Mouse (Mus musculus): Measurements from ENCODE around the gene Them5. TPM values are rescaled to one million over a fixed set of nuclear protein-coding genes. Genes with fewer than 3 reads are reported as not detected.

Them5 gene
- polyA plus RNA-seq (2016; fragmentation: Nextera tagmentation; extraction: Ambion mirVana), result not detected in 2 replicates

- ATAC-seq (ENCODE audit: low FRiP score, low read depth), result no peak
- Histone ChIP-seq H3K4me2 (replicated peaks) (no peak within 1 kb of the TSS), H3K27ac (no peak within 1 kb of the TSS), H3K4me3 (no peak within 1 kb of the TSS), H3K27me3 (replicated peaks) (no peaks in the 10 kb centered on the region), H3K9me3 (no peaks in the 10 kb centered on the region), H3K4me1 (no peaks in the 10 kb centered on the region), H3K9ac (no peak within 1 kb of the TSS), H3K36me3 (no peaks in the 10 kb centered on the region)
- WGBS, result 76% methylated on average over 3 of the region's 3 CpGs
These were observed at the start of gene Them5 for GRCm38 (mm10) chr3:94341959-94342422. Gene Them5, plus strand, starts transcription at chr3:94342099.

DNA sequence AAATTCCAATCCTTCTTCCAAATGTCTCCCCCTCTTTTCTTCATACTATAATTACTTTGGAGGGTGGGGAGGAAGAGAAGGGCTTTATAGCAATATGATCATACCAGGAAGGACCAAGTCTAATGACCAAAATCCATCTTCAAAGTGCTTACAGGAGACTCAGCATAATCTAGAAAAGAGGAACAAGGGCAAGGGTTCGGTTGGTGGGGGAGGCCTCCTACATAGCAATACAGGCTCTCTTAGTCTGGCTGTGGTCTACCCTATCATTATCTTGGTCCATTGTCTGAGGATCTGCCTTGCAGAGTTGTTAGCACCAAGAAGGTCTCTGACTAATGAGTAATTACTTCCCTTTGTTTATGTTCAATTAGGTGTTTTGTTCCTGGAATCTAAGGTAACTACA is 36.4 kb upstream of the Them5 start:
- Histone ChIP-seq H3K27me3 (replicated peaks) (no peaks in the 10 kb centered on the region), H3K4me2 (replicated peaks) (no peak overlapping the region), H3K4me1 (no peaks in the 10 kb centered on the region), H3K27ac (no peak overlapping the region), H3K9me3 (no peaks in the 10 kb centered on the region), H3K4me3 (no peak overlapping the region), H3K9ac (no peak overlapping the region), H3K36me3 (no peaks in the 10 kb centered on the region)
- 55% methylated on average over 1 of the region's 1 CpGs for WGBS
- no peak for ATAC-seq (ENCODE audit: low FRiP score, low read depth)

- Histone ChIP-seq H3K4me3 (no peak overlapping the region), H3K9me3 (no peaks in the 10 kb centered on the region), H3K4me1 (no peaks in the 10 kb centered on the region), H3K27ac (no peak overlapping the region), H3K4me2 (replicated peaks) (no peak overlapping the region), H3K27me3 (replicated peaks) (no peaks in the 10 kb centered on the region), H3K9ac (no peak overlapping the region), H3K36me3 (no peaks in the 10 kb centered on the region)
- ATAC-seq (ENCODE audit: low FRiP score, low read depth), result no peak
These were observed 34.9 kb upstream of the Them5 start for GRCm38 (mm10) chr3:94306975-94307374.

GRCm38 (mm10) chr3:94309633-94310363 is 32.1 kb upstream of the Them5 start, which contains the start of gene Them4:
Gene Them4, plus strand, starts transcription at chr3:94310089.
- peak; percentile 98 for ATAC-seq (ENCODE audit: low FRiP score, low read depth)
- no peaks in the 10 kb centered on the region for H3K27me3 ChIP-seq (replicated peaks)
- H3K36me3 ChIP-seq, result no peaks in the 10 kb centered on the region
- H3K4me1 ChIP-seq, result no peaks in the 10 kb centered on the region
- H3K9ac ChIP-seq, result peak within 1 kb of the TSS; percentile 57
- no peaks in the 10 kb centered on the region for H3K9me3 ChIP-seq
- H3K4me2 ChIP-seq (replicated peaks), result peak within 1 kb of the TSS; percentile 61
- peak within 1 kb of the TSS; percentile 55 for H3K4me3 ChIP-seq
- WGBS, result 2% methylated on average over 47 of the region's 47 CpGs
- no peak within 1 kb of the TSS for H3K27ac ChIP-seq

DNA sequence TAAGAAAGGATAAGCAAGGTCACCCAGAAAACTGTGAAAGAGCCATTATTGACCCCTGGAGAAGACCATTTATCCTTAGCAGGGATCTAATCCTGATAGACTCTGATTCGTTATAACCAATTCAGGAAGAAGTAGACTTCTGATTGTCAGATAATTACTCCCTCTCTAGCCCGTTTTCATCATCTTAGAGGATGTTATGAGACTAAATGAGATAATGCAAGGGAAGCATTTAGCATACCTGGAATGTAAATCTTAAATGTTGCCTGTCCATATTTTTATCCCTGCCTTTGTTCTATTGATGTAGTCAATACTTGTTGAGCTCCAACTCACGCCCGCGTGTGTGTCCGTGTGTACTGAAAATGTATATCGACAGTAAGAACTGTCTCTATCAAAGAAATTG is 31.4 kb upstream of the Them5 start:
- Histone ChIP-seq H3K9ac (peak overlapping the region; percentile 57), H3K36me3 (no peaks in the 10 kb centered on the region), H3K4me2 (replicated peaks) (peak overlapping the region; percentile 61), H3K4me1 (no peaks in the 10 kb centered on the region), H3K4me3 (peak overlapping the region; percentile 55), H3K27me3 (replicated peaks) (no peaks in the 10 kb centered on the region), H3K9me3 (no peaks in the 10 kb centered on the region), H3K27ac (no peak overlapping the region)
- ATAC-seq (ENCODE audit: low FRiP score, low read depth), result no peak
- WGBS, result 53% methylated on average over 7 of the region's 7 CpGs

- 82% methylated on average over 6 of the region's 6 CpGs for WGBS
- peak overlapping the region; percentile 57; the same call in 1 of the 2 replicates for H3K9ac ChIP-seq
- H3K27me3 ChIP-seq (replicated peaks), result no peaks in the 10 kb centered on the region
- H3K4me1 ChIP-seq, result no peaks in the 10 kb centered on the region
- no peak for ATAC-seq (ENCODE audit: low FRiP score, low read depth)
- no peaks in the 10 kb centered on the region for H3K9me3 ChIP-seq
- no peak overlapping the region for H3K27ac ChIP-seq
- peak overlapping the region; percentile 61 for H3K4me2 ChIP-seq (replicated peaks)
- H3K4me3 ChIP-seq, result peak overlapping the region; percentile 55
- no peaks in the 10 kb centered on the region for H3K36me3 ChIP-seq
These were observed 31.0 kb upstream of the Them5 start for GRCm38 (mm10) chr3:94310911-94311310.

DNA sequence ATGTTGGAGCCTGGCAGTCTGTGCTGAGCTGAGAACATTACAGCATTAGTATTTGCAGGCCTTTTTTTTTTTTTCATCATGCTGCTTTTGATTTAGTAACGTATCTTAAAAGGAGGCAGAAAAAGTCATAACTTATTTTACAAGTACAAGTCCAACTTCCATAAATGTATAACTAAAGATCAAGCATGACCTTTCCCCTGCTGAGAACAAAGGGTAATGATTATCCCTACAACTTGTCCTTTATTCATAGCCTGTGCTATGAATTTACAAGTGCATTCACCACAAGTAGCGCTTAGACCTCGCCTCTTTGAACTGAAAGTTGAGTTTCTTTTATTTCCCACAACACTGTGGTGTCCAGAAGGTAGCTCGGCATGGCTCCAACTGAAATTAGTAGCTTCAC is 30.5 kb upstream of the Them5 start:
- H3K9me3 ChIP-seq, result no peaks in the 10 kb centered on the region
- H3K27ac ChIP-seq, result no peak overlapping the region
- no peaks in the 10 kb centered on the region for H3K4me1 ChIP-seq
- no peak overlapping the region for H3K9ac ChIP-seq
- no peaks in the 10 kb centered on the region for H3K27me3 ChIP-seq (replicated peaks)
- no peak for ATAC-seq (ENCODE audit: low FRiP score, low read depth)
- peak overlapping the region; percentile 61; the same call in 1 of the 2 replicates for H3K4me2 ChIP-seq (replicated peaks)
- 78% methylated on average over 4 of the region's 4 CpGs for WGBS
- H3K4me3 ChIP-seq, result no peak overlapping the region
- no peaks in the 10 kb centered on the region for H3K36me3 ChIP-seq

DNA sequence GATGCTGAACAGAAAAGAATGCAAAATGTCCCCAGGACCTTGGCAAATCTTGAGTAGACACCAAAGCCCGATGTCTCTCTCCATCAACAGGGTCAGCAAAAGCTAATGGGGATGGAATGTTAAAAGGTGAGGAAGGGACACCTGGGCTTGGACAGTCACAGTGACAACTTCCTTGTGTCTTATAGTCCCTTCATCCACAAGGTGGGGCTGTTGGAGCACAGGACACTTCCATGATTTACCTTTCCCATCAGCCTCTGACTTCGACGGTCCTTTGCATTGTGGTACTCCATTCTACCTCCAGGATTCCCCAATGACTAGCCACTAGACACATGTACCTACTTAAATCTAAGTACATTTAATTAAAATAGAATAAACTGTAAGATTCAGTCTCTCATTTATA is 13.2 kb upstream of the Them5 start:
- no peaks in the 10 kb centered on the region for H3K27me3 ChIP-seq (replicated peaks)
- WGBS, result 76% methylated on average over 3 of the region's 3 CpGs
- no peak overlapping the region for H3K4me3 ChIP-seq
- ATAC-seq (ENCODE audit: low FRiP score, low read depth), result no peak
- H3K27ac ChIP-seq, result no peak overlapping the region
- H3K4me2 ChIP-seq (replicated peaks), result no peak overlapping the region
- no peak overlapping the region for H3K9ac ChIP-seq
- no peaks in the 10 kb centered on the region for H3K4me1 ChIP-seq
- H3K9me3 ChIP-seq, result no peaks in the 10 kb centered on the region
- H3K36me3 ChIP-seq, result no peaks in the 10 kb centered on the region

DNA sequence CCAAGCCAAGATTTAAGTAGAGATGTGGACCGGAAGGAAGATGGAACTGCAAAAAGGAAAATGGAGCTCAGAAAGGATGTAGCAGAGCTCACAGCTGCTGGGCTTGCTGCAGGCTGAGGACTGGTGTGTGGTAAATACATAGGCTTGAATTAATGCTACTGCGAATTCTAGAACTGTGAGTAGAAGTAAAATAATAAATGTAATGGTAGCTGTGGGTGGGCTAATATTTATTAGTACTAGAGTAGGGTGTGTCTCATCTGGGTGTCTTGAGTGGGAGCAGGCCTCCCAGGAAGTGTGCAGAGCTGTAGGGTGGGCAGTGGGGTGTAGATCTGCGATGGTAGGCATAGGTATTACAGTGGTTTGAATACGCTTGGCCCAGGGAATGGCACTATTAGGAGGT is 7.5 kb upstream of the Them5 start:
- 89% methylated on average over 4 of the region's 4 CpGs for whole genome bisulfite sequencing
- no peaks in the 10 kb centered on the region for H3K9me3 ChIP-seq
- no peaks in the 10 kb centered on the region for H3K4me1 ChIP-seq
- no peak overlapping the region for H3K9ac ChIP-seq
- no peak overlapping the region for H3K4me2 ChIP-seq (replicated peaks)
- no peak overlapping the region for H3K4me3 ChIP-seq
- no peaks in the 10 kb centered on the region for H3K36me3 ChIP-seq
- no peak for ATAC-seq (ENCODE audit: low FRiP score, low read depth)
- no peaks in the 10 kb centered on the region for H3K27me3 ChIP-seq (replicated peaks)
- H3K27ac ChIP-seq, result no peak overlapping the region

GRCm38 (mm10) chr3:94338522-94338921 is 3.4 kb upstream of the Them5 start:
- H3K4me3 ChIP-seq, result no peak overlapping the region
- WGBS, result 87% methylated on average over 3 of the region's 3 CpGs
- H3K9ac ChIP-seq, result no peak overlapping the region
- H3K4me2 ChIP-seq (replicated peaks), result no peak overlapping the region
- no peak for ATAC-seq (ENCODE audit: low FRiP score, low read depth)
- no peak overlapping the region for H3K27ac ChIP-seq
- no peaks in the 10 kb centered on the region for H3K36me3 ChIP-seq
- H3K4me1 ChIP-seq, result no peaks in the 10 kb centered on the region
- H3K27me3 ChIP-seq (replicated peaks), result no peaks in the 10 kb centered on the region
- H3K9me3 ChIP-seq, result no peaks in the 10 kb centered on the region

- no peak overlapping the region for H3K9ac ChIP-seq
- ATAC-seq (ENCODE audit: low FRiP score, low read depth), result no peak
- no peaks in the 10 kb centered on the region for H3K9me3 ChIP-seq
- H3K36me3 ChIP-seq, result no peaks in the 10 kb centered on the region
- 75% methylated on average over 1 of the region's 1 CpGs for WGBS
- no peak overlapping the region for H3K27ac ChIP-seq
- H3K4me3 ChIP-seq, result no peak overlapping the region
- H3K27me3 ChIP-seq (replicated peaks), result no peaks in the 10 kb centered on the region
- no peak overlapping the region for H3K4me2 ChIP-seq (replicated peaks)
- H3K4me1 ChIP-seq, result no peaks in the 10 kb centered on the region
These were observed 653 bp downstream of the Them5 start for GRCm38 (mm10) chr3:94342552-94342951.

GRCm38 (mm10) chr3:94344182-94344581 is 2.3 kb downstream of the Them5 start:
- no peak overlapping the region for H3K27ac ChIP-seq
- H3K4me2 ChIP-seq (replicated peaks), result no peak overlapping the region
- no peaks in the 10 kb centered on the region for H3K36me3 ChIP-seq
- no peak overlapping the region for H3K4me3 ChIP-seq
- no peaks in the 10 kb centered on the region for H3K27me3 ChIP-seq (replicated peaks)
- H3K9me3 ChIP-seq, result no peaks in the 10 kb centered on the region
- WGBS, result 87% methylated on average over 2 of the region's 2 CpGs
- H3K9ac ChIP-seq, result no peak overlapping the region
- no peaks in the 10 kb centered on the region for H3K4me1 ChIP-seq
- ATAC-seq (ENCODE audit: low FRiP score, low read depth), result no peak

DNA sequence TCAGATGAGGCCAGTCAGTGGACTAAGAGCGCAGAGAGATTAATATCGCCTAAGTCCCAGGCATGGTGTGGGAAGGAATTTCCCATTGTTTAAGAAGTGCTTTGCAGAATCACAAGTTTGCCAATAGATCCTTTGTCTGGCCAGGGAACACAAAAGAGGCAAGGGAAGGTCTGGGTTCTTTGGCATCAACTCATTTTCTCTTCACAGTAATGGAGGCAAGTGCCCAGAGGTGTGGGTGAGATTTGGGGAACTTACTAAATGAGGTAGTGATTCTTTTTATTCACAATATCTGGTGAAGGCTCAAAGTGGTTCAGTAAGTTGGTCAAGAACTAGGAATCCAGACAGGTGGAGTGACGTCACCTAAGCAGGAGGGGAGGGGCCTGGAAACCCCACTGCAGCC is 3.0 kb downstream of the Them5 start:
- ATAC-seq (ENCODE audit: low FRiP score, low read depth), result no peak
- H3K36me3 ChIP-seq, result no peaks in the 10 kb centered on the region
- WGBS, result 79% methylated on average over 3 of the region's 3 CpGs

More for the DNA sequence above, 3.0 kb downstream of the Them5 start:
- Histone ChIP-seq H3K9me3 (no peaks in the 10 kb centered on the region), H3K4me1 (no peaks in the 10 kb centered on the region), H3K27ac (no peak overlapping the region), H3K27me3 (replicated peaks) (no peaks in the 10 kb centered on the region), H3K4me2 (replicated peaks) (no peak overlapping the region), H3K4me3 (no peak overlapping the region), H3K9ac (no peak overlapping the region)

Data from neural tube, embryonic 12.5 days (tissue).